Mouse (Mus musculus) myocyte (in vitro differentiated cells): ENCODE measurements around the gene Memo1. TPM values are rescaled to one million over a fixed set of nuclear protein-coding genes. Genes with fewer than 3 reads are reported as not detected.

ENCODE experiments used
- H3K27me3 ChIP-seq: one replicate; pipeline ENCODE4 v1.6.1; 2011; ENCODE audit not compliant: control insufficient read depth, insufficient read depth, insufficient read length
- H3K36me3 ChIP-seq: one replicate; pipeline ENCODE4 v1.6.1; 2011; ENCODE audit not compliant: control insufficient read depth, insufficient read depth
- H3K4me2 ChIP-seq: one replicate; pipeline ENCODE4 v1.6.1; 2011; ENCODE audit warnings: low read depth, control low read depth
- H3K4me3 ChIP-seq: one replicate; pipeline ENCODE4 v1.5.1; 2011; ENCODE audit warnings: mild to moderate bottlenecking, control low read depth, moderate library complexity
- H3K79me2 ChIP-seq: one replicate; pipeline ENCODE4 v1.6.1; 2011; ENCODE audit not compliant: control insufficient read depth, insufficient read depth
- H3ac ChIP-seq: one replicate; pipeline ENCODE4 v1.6.1; 2011; ENCODE audit not compliant: control insufficient read depth, insufficient read length
- CEBPB ChIP-seq: IDR thresholded peaks from 2 replicates; pipeline ENCODE4 v1.6.1; 2011; ENCODE audit warnings: mild to moderate bottlenecking, moderate library complexity; ENCODE audit not compliant: poor library complexity, insufficient read depth, severe bottlenecking
- E2F4 ChIP-seq: IDR thresholded peaks from one replicate; pipeline ENCODE4 v1.6.1; 2011; ENCODE audit warnings: mild to moderate bottlenecking, control low read depth, moderate library complexity; ENCODE audit not compliant: insufficient read depth
- MAX ChIP-seq: IDR thresholded peaks from one replicate; pipeline ENCODE4 v1.6.1; 2011; ENCODE audit warnings: low read depth, mild to moderate bottlenecking, control low read depth
- MYOD1 ChIP-seq, 3 experiments: IDR thresholded peaks; one replicate each; pipeline ENCODE4 v1.6.1; 2011; ENCODE audit warnings: control low read depth in 2 of 3, low read depth in 2 of 3, mild to moderate bottlenecking in 2 of 3, moderate library complexity in 1 of 3; ENCODE audit not compliant: insufficient read length in 2 of 3, control insufficient read depth in 1 of 3
- MYOG ChIP-seq, 3 experiments: IDR thresholded peaks; one replicate each; pipeline ENCODE4 v1.6.1; 2011; ENCODE audit warnings: control low read depth in 2 of 3, low read depth in 2 of 3, mild to moderate bottlenecking in 2 of 3; ENCODE audit not compliant: insufficient read length in 2 of 3, control insufficient read depth in 1 of 3, insufficient read depth in 1 of 3
- POLR2A ChIP-seq: IDR thresholded peaks from one replicate; pipeline ENCODE4 v1.6.1; 2011; ENCODE audit warnings: low read depth, mild to moderate bottlenecking, control low read depth, moderate library complexity; ENCODE audit not compliant: insufficient read length
- POLR2AphosphoS2 ChIP-seq: IDR thresholded peaks from one replicate; pipeline ENCODE4 v1.6.1; 2011; ENCODE audit warnings: low read depth, control low read depth; ENCODE audit not compliant: insufficient read length
- REST ChIP-seq: IDR thresholded peaks from one replicate; pipeline ENCODE4 v1.6.1; 2011; ENCODE audit warnings: mild to moderate bottlenecking, control low read depth, moderate library complexity; ENCODE audit not compliant: insufficient read depth, insufficient read length
- SRF ChIP-seq: IDR thresholded peaks from one replicate; pipeline ENCODE4 v1.6.1; 2011; ENCODE audit warnings: low read depth; ENCODE audit not compliant: control insufficient read depth, insufficient read length
- TCF12 ChIP-seq: IDR thresholded peaks from one replicate; pipeline ENCODE4 v1.6.1; 2011; ENCODE audit warnings: mild to moderate bottlenecking, control low read depth; ENCODE audit not compliant: poor library complexity, insufficient read depth, severe bottlenecking
- TCF3 ChIP-seq: IDR thresholded peaks from one replicate; pipeline ENCODE4 v1.6.1; 2011; ENCODE audit warnings: low read depth, control low read depth; ENCODE audit not compliant: insufficient read length
- USF1 ChIP-seq: IDR thresholded peaks from one replicate; pipeline ENCODE4 v1.6.1; 2011; ENCODE audit warnings: low read depth, mild to moderate bottlenecking, control low read depth, moderate library complexity
- polyA plus RNA-seq: library from polyadenylated mRNA; unstranded; fragments of >200 nt; fragmentation: generic; extraction: Trizol; gene quantifications from one replicate; pipeline ENCODE4 v1.2.1, GENCODE M21; 2012; ENCODE audit warnings: missing spikeins

Gene Memo1
- polyA plus RNA-seq, 1 experiment = 71.2 TPM

DNA sequence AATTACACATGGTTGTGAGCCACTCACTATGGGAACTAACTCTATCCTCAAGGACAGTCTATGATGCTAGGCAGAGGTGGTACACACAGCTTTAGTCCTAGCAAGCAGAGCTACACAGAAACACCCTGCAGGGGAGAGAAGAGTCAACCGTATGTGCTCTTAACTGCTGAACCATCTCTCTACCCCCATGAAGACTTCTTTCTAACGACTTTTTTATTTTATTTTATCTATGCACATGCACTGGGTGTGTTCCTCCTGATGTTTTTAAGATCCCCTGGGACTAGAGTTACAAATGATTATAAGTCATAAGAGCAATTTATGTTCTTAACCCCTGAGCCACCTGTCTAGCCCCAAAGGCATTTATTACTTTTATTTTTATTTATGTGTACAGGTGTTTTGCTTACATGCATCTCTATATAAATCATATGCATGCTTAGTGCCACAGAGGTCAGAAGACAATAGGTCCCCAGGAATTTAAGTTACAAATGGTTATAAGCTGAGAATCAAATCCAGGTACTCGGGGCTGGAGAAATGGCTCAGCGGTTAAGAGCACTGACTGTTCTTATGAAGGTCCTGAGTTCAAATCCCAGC lies 9.1 kb downstream of the Memo1 start:
- no peaks in the 10 kb centered on the region for H3K27me3 ChIP-seq
- no peak overlapping the region for H3K4me2 ChIP-seq
- no peak overlapping the region for H3ac ChIP-seq
- TF ChIP-seq TCF12 (no peak), MAX (no peak), POLR2AphosphoS2 (no peak), SRF (no peak), MYOD1 (IDR thresholded peaks at IDR 0.05; ENCODE audit: control insufficient read depth in 1 of 3, insufficient read length in 2 of 3, low read depth in 2 of 3) (no peak), CEBPB (no peak), REST (no peak), E2F4 (no peak), MYOG (IDR thresholded peaks at IDR 0.05; ENCODE audit: control insufficient read depth in 1 of 3, insufficient read depth in 1 of 3, insufficient read length in 2 of 3, low read depth in 2 of 3) (no peak), POLR2A (no peak), TCF3 (no peak), USF1 (no peak)
- H3K79me2 ChIP-seq = peaks cover 95% of the 10 kb centered on the region
- H3K4me3 ChIP-seq = no peak overlapping the region
- no peaks in the 10 kb centered on the region for H3K36me3 ChIP-seq

GRCm38 (mm10) chr17:74285730-74286129 lies 9.6 kb downstream of the Memo1 start:
- no peak overlapping the region for H3K4me3 ChIP-seq
- no peaks in the 10 kb centered on the region for H3K36me3 ChIP-seq
- no peak overlapping the region for H3ac ChIP-seq
- H3K27me3 ChIP-seq = no peaks in the 10 kb centered on the region
- no peak overlapping the region for H3K4me2 ChIP-seq
- H3K79me2 ChIP-seq = peaks cover 97% of the 10 kb centered on the region
- no peak for TF ChIP-seq MYOD1 (IDR thresholded peaks at IDR 0.05; ENCODE audit: control insufficient read depth in 1 of 3, insufficient read length in 2 of 3, low read depth in 2 of 3)
- TF ChIP-seq TCF12 = no peak
- no peak for TF ChIP-seq MAX
- no peak for TF ChIP-seq SRF

DNA sequence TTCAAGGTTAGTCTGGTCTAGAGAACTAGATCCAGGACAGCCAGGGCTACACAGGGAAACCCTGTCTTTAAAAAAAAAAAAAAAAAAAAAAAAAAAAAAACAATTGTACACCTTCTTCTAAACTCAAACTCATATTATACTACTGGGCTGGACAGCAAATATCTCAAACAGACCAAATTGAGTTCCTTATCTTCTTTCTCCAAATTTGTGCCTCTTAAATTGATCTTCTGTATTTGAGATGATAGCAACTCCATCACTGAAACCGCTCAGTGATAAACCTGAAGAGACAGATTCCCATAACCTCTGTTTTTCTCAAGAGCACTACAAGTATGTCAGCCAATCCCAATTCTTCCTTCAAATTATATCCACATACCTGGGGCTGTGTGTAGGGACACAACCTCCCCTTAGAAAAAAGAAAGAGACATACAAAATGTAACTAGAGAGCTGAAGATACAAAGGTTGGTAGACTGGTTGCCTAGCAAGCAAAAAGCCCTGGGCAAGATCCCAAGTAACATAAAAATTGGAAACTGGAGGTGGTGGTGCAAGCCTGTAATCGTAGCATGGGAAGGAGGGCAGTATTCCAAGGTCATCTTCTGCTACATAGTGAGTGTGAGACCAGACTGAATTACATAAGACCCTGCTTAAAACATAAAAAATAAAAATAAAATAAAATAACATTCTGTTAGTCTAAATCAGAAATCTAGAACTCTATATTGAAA lies 10.8 kb downstream of the Memo1 start:
- Histone ChIP-seq H3ac (no peak overlapping the region), H3K4me3 (no peak overlapping the region), H3K4me2 (no peak overlapping the region), H3K36me3 (no peaks in the 10 kb centered on the region), H3K27me3 (no peaks in the 10 kb centered on the region), H3K79me2 (peaks cover 97% of the 10 kb centered on the region)
- TF ChIP-seq TCF3 = no peak
- no peak for TF ChIP-seq CEBPB
- TF ChIP-seq REST = no peak
- no peak for TF ChIP-seq MYOG (IDR thresholded peaks at IDR 0.05; ENCODE audit: control insufficient read depth in 1 of 3, insufficient read depth in 1 of 3, insufficient read length in 2 of 3, low read depth in 2 of 3)
- no peak for TF ChIP-seq POLR2A
- TF ChIP-seq MAX = no peak
- TF ChIP-seq USF1 = no peak

DNA sequence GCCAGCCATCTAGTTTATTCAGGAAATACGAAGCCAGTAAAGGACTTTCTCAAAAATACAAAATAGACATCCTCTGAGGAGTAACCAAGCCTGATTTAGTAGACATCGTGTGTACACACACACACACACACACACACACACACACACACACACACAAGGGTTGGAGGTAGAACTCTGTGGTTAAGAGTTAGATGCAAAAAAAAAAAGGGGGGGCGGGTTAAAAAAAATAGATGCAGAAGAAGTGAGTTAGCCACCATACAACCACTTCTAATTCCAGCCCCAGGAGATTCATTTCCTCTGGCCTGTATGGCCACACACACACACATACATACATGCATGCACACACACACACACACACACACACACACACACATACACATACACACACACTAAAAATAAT lies 13.3 kb downstream of the Memo1 start:
- Histone ChIP-seq H3K27me3 (no peaks in the 10 kb centered on the region), H3K36me3 (no peaks in the 10 kb centered on the region), H3K4me3 (no peak overlapping the region), H3K4me2 (no peak overlapping the region), H3ac (no peak overlapping the region), H3K79me2 (peaks cover 99% of the 10 kb centered on the region)
- TF ChIP-seq TCF3 (no peak), POLR2A (no peak), MAX (no peak), POLR2AphosphoS2 (no peak), REST (no peak), MYOD1 (IDR thresholded peaks at IDR 0.05; ENCODE audit: control insufficient read depth in 1 of 3, insufficient read length in 2 of 3, low read depth in 2 of 3) (no peak), MYOG (IDR thresholded peaks at IDR 0.05; ENCODE audit: control insufficient read depth in 1 of 3, insufficient read depth in 1 of 3, insufficient read length in 2 of 3, low read depth in 2 of 3) (no peak), USF1 (no peak), TCF12 (no peak), SRF (no peak), CEBPB (no peak), E2F4 (no peak)
